Mouse (Mus musculus) neutrophil, adult 83 days (primary cell): ENCODE measurements around the gene Ebf4. TPM values are rescaled to one million over a fixed set of nuclear protein-coding genes. Genes with fewer than 3 reads are reported as not detected.

Experiments used
- total RNA-seq, 2 experiments: library from RNA; stranded (reverse); gene quantifications; one replicate each; pipeline ENCODE4 v1.2.4; 2023

Ebf4 gene
- not detected for total RNA-seq

DNA sequence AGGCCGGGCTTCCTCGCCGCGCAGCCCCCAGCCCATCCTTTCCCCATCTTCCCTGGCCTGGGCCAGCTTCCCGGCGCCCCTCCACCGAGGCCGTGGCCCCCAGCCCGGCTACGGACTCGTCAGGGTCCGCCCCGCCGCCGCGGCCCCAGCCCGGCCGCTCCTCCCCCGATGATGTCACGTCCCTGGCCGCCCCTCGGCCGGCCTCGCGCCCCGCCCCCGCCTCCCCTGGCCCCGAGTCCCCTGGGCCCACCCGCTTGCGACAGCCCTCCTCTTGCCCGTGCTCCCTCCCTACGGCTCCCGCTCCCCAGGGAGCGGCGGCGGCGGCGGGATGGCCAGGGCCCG, at the start of gene Ebf4:
Gene Ebf4, plus strand, starts transcription at position 234 of the 342 bp plus-strand sequence.

DNA sequence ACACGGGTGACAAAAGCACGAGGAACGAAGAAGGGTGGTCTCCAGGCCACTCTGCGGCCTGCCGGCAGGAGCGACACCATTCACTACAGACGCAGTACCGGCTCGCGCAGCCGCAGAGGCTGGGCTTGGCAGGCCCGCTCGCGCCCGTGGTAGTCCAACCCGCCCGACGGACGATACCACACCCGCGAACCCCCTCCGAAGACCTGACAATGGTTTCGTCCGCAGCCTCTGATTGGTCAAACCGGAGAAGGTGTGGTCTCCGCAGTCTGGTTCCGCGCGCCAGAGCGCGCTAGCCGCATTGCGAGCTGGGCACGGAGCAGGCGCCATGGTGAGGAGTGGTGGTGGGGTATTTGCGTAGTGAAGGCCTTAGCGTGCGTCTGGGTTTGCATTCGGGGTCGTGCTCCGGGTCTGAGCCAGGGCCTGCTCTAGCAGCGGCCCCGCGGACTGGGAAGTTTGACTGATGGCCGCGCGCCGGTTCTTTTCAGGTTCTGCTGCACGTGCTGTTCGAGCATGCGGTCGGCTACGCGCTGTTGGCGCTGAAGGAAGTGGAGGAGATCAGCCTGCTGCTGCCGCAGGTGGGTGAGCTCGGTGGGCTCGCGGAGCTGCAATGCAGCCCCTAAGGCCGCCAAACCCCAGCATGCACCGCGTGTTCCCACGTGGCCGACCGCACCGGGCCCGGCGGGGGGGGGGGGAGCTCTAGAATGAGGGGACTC, 20.7 kb upstream of the Ebf4 start, which contains the start of gene Nop56:
Gene Nop56, plus strand, starts transcription at position 282 of the 713 bp plus-strand sequence.

DNA sequence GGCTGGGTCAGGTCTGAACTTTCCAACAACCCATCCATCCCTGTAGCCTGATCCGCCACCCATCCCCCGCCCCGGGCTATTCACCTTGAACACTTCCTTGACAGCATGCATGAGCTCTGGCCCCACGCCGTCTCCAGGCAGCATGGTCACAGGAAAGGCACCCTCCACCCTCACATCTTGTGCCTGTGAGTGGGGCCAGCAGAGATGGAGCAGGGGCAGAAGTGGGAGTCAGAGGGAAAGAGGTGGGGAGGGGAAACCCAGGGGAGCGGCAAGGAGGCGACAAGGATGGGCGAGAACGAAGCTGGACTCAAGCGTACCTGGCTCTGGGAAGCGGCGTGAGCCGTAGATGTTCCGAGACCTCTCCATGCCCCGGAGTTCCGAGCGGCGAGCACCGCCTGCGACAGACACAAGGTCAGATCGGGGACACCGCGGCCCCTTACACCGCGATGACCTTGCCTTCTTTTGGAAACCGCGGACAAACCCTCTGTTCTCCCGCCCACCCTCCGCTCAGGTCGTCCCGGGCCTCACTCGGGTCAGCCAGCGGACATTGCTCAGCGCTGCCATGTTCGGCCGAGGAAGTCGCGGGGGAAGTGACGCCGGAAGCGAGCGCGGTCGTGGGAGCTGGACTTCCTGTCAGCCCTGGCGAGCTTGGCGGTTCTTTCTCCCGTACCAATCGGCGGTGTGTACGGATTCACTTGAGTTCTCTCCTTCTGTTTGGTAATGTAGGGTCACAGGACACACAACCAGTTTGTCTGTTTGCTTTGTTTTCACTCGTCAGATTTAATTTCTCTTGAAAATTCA, 10.9 kb upstream of the Ebf4 start, which contains the start of gene Idh3b:
Gene Idh3b, minus strand, starts transcription at position 694 of the 801 bp plus-strand sequence.

DNA sequence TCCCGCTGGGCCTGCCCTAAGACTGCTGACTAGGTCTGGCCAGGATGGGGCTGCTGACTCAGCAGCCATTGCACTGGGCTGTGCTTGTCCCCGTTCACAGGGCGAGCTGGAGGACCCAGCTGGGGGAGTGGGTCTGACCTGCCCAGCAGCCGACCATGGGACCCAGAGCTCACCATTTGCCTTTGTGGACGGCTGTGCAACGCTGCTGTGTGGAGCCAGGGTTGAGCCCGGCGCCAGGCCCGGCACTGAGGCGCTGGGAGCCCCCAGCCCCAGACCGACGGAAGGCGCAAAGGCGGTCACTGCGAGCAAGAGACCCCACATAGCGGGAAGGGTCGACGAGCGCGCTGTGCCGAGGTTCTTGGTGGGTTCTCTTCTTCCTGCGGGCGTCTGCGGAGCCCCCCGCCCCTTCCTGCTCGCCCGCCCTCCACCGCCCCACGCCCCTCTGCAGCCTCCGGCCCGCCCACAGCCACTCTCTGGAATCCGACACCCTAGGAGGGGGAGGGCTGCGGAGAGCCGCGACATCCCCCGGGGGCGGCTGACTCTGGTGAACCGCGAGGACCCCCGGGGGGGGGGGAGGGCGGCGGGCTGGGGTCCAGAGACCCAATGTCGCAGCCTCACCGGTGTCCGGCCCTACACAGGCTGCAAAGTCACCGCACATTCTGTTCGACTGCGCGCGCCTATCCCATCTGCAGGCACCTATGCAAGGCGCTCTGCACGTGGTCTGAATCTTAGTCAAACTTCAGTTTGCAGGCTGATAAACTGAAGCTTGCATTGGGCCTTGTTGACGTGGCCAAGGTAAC, 102.4 kb downstream of the Ebf4 start, which contains the start of gene Cpxm1:
Gene Cpxm1, minus strand, starts transcription at position 389 of the 800 bp plus-strand sequence.

DNA sequence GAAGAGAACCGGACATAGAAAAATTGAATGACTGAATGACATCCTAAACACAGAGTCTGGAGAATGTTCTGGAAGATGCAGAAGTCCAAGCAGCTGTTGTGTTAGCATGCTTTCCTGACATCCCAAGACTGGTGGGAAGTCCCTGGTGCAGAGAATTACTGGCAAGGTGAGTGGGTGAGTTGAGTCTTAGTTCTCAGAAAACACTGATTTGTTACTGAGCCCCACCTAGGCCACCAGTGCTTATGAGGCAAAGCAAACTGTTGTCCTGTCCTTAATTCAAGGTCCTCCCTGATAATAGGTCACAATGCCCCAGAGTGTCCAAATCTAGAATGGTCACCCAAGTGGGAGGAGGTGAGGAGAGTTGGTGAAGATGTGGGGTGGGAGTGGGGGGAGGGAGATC, 110.0 kb downstream of the Ebf4 start, which contains the start of the genes Gm28372 and 1700020A23Rik:
Gene Gm28372, plus strand, starts transcription at position 301 of the 400 bp plus-strand sequence.
Gene 1700020A23Rik, plus strand, starts transcription at position 321 of the 400 bp plus-strand sequence.

DNA sequence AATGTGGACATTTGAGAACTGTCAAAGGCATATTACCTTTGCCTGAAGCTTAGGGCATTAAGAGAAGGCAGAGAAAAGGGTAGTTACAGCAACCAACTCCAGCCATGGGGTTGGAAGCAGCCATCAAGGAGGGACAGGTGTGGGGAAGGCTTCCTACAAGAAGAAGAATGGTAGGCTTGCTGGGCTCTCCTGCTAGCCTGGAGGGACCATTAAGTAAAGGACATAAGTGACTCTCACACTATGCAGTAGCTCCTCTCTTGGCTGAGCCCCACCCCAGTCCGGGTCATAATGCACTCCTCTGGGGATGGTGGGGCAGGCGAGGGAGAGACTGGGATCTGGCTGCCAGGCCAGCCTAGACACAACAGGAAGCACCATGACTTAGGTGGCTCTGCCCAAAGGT, 111.2 kb downstream of the Ebf4 start, which contains the start of gene Tmem239:
Gene Tmem239, plus strand, starts transcription at position 301 of the 400 bp plus-strand sequence.

Other genes starting within 250 kb of the Ebf4 start
- not detected for gene Tgm6, start 182.8 kb upstream of the Ebf4 start, total RNA-seq
- gene Snrpb, start 115.8 kb upstream of the Ebf4 start, total RNA-seq, result 100 to 1,000 TPM; 152 to 163 TPM
- not detected for gene Tmc2, start 100.0 kb upstream of the Ebf4 start, total RNA-seq
- gene Nop56, start 20.7 kb upstream of the Ebf4 start, total RNA-seq, result 100 to 1,000 TPM in 1 of 2 experiments, 10 to 100 TPM in 1; 91.1 to 110 TPM
- gene Idh3b, start 10.6 kb upstream of the Ebf4 start, total RNA-seq, result 10 to 100 TPM; 56.2 to 62.2 TPM
- under 1 TPM; 0.40 to 0.96 TPM for gene Cpxm1, start 102.4 kb downstream of the Ebf4 start, total RNA-seq
- gene Gm28372, start 110.1 kb downstream of the Ebf4 start, total RNA-seq, result not detected
- not detected for gene 1700020A23Rik, start 110.1 kb downstream of the Ebf4 start, total RNA-seq
- gene Tmem239, start 111.3 kb downstream of the Ebf4 start, total RNA-seq, result not detected
- 10 to 100 TPM; 59.3 to 68.0 TPM for gene Vps16, start 129.2 kb downstream of the Ebf4 start, total RNA-seq
- 10 to 100 TPM; 11.6 to 13.3 TPM for gene Pced1a, start 129.5 kb downstream of the Ebf4 start, total RNA-seq
- gene Ptpra, start 155.1 kb downstream of the Ebf4 start, total RNA-seq, result 10 to 100 TPM; 70.2 to 88.9 TPM